Mouse (Mus musculus) intestine, embryonic 14.5 days (tissue): ENCODE measurements around the gene Rdh8. TPM values are rescaled to one million over a fixed set of nuclear protein-coding genes. Genes with fewer than 3 reads are reported as not detected.

Experiments used
- ATAC-seq: fragments of 200-750 bp; cut with Nextera tagmentation; replicated peaks from 2 replicates; pipeline ENCODE4 v1.8.0; 2017; ENCODE audit warnings: low read depth, moderate number of reproducible peaks, moderate TSS enrichment, moderate library complexity; ENCODE audit not compliant: low FRiP score, low TSS enrichment
- DNase-seq: peaks from one replicate; pipeline ENCODE4 v3.0.0-alpha.2; 2018; ENCODE audit warnings: low spot score
- H3K27ac ChIP-seq: fragments of 300-500 bp; sonication (generic); 2 replicates; pipeline ENCODE4 v1.5.1; 2014; ENCODE audit warnings: low read depth, mild to moderate bottlenecking, control low read depth
- H3K27me3 ChIP-seq: fragments of 300-500 bp; sonication (generic); replicated peaks from 2 replicates; pipeline ENCODE4 v1.6.1; 2014; ENCODE audit warnings: low read length, control low read depth; ENCODE audit not compliant: control insufficient read depth, insufficient read depth
- H3K36me3 ChIP-seq: fragments of 300-500 bp; sonication (generic); 2 replicates; pipeline ENCODE4 v1.6.1; 2014; ENCODE audit warnings: low read length, control low read depth; ENCODE audit not compliant: control insufficient read depth, insufficient read depth
- H3K4me1 ChIP-seq: fragments of 300-500 bp; sonication (generic); replicated peaks from 2 replicates; pipeline ENCODE4 v1.6.1; 2014; ENCODE audit warnings: low read length, control low read depth, mixed read lengths; ENCODE audit not compliant: control insufficient read depth, insufficient read depth
- H3K4me2 ChIP-seq: fragments of 300-500 bp; sonication (generic); 2 replicates; pipeline ENCODE4 v1.6.1; 2014; ENCODE audit warnings: low read length
- H3K4me3 ChIP-seq: fragments of 300-500 bp; sonication (generic); 2 replicates; pipeline ENCODE4 v1.5.1; 2014; ENCODE audit warnings: low read depth, low read length, control low read depth, mixed read lengths
- H3K9ac ChIP-seq: fragments of 300-500 bp; sonication (generic); 2 replicates; pipeline ENCODE4 v1.6.1; 2014; ENCODE audit warnings: mild to moderate bottlenecking, low read length
- H3K9me3 ChIP-seq: fragments of 300-500 bp; sonication (generic); 2 replicates; pipeline ENCODE4 v1.6.1; 2016; ENCODE audit warnings: low read length, control low read depth; ENCODE audit not compliant: control insufficient read depth
- WGBS: fragments of 180-500 bp; shearing (Covaris S2); extraction: QIAGEN DNeasy Blood & Tissue Kit; methylation state at CpG from one replicate; pipeline ENCODE4 v1.1.7; 2014; 5-methylcytosine and 5-hydroxymethylcytosine counted together
- polyA plus RNA-seq: library from polyadenylated mRNA; unstranded; fragments of >200 nt; fragmentation: Nextera tagmentation; extraction: Ambion mirVana; gene quantifications from 2 replicates; pipeline ENCODE4 v1.2.1, GENCODE M21; 2014

Gene Rdh8
- polyA plus RNA-seq, 1 experiment from 2014 or later, result not detected

GRCm38 (mm10) chr9:20805159-20805495 is 13.2 kb upstream of the Rdh8 start:
- H3K27ac ChIP-seq, result no peak overlapping the region
- no peak overlapping the region for H3K4me3 ChIP-seq
- H3K36me3 ChIP-seq, result no peaks in the 10 kb centered on the region
- no peak for DNase-seq
- no peak overlapping the region for H3K4me2 ChIP-seq
- no peaks in the 10 kb centered on the region for H3K27me3 ChIP-seq
- no peak for ATAC-seq
- H3K4me1 ChIP-seq, result no peaks in the 10 kb centered on the region
- 75% methylated on average over 3 of the region's 3 CpGs for WGBS
- no peaks in the 10 kb centered on the region for H3K9me3 ChIP-seq
- no peak overlapping the region for H3K9ac ChIP-seq

- no peak for DNase-seq
- 38% methylated on average over 5 of the region's 5 CpGs for WGBS
- no peaks in the 10 kb centered on the region for H3K4me1 ChIP-seq
- H3K27ac ChIP-seq, result no peak overlapping the region
- no peak for ATAC-seq
- no peak overlapping the region for H3K9ac ChIP-seq
- no peaks in the 10 kb centered on the region for H3K36me3 ChIP-seq
- no peaks in the 10 kb centered on the region for H3K27me3 ChIP-seq
- H3K4me2 ChIP-seq, result no peak overlapping the region
- no peaks in the 10 kb centered on the region for H3K9me3 ChIP-seq
- no peak overlapping the region for H3K4me3 ChIP-seq
Observed at GRCm38 (mm10) chr9:20805706-20806105, 12.6 kb upstream of the Rdh8 start.

GRCm38 (mm10) chr9:20810271-20810670 is 8.0 kb upstream of the Rdh8 start:
- peaks cover 6% of the 10 kb centered on the region; the same call in 1 of the 2 replicates for H3K27me3 ChIP-seq
- H3K9ac ChIP-seq, result no peak overlapping the region
- no peaks in the 10 kb centered on the region for H3K36me3 ChIP-seq
- no peak overlapping the region for H3K4me2 ChIP-seq
- ATAC-seq (no peak), DNase-seq (no peak)
- no peak overlapping the region for H3K4me3 ChIP-seq
- no peak overlapping the region for H3K27ac ChIP-seq
- H3K4me1 ChIP-seq, result peaks cover 7% of the 10 kb centered on the region; the same call in 1 of the 2 replicates
- no peaks in the 10 kb centered on the region for H3K9me3 ChIP-seq
- WGBS, result 44% methylated on average over 4 of the region's 4 CpGs

- Histone ChIP-seq H3K27me3 (peaks cover 6% of the 10 kb centered on the region; the same call in 1 of the 2 replicates), H3K27ac (no peak overlapping the region), H3K9me3 (no peaks in the 10 kb centered on the region), H3K9ac (no peak overlapping the region), H3K4me2 (no peak overlapping the region), H3K36me3 (no peaks in the 10 kb centered on the region), H3K4me1 (peaks cover 7% of the 10 kb centered on the region; the same call in 1 of the 2 replicates), H3K4me3 (no peak overlapping the region)
- no peak for DNase-seq
- ATAC-seq, result no peak
- 61% methylated on average over 1 of the region's 1 CpGs for WGBS
Observed at GRCm38 (mm10) chr9:20810773-20811172, 7.5 kb upstream of the Rdh8 start.

GRCm38 (mm10) chr9:20812537-20813271 is 5.6 kb upstream of the Rdh8 start:
- 13% methylated on average over 19 of the region's 19 CpGs for WGBS
- peaks cover 9% of the 10 kb centered on the region; the same call in 1 of the 2 replicates for H3K27me3 ChIP-seq
- H3K27ac ChIP-seq, result no peak overlapping the region
- H3K4me2 ChIP-seq, result no peak overlapping the region
- DNase-seq (peak; percentile 78), ATAC-seq (0 out of 2 replicates have a peak, but pooled peaks have one; percentile 45)
- no peaks in the 10 kb centered on the region for H3K36me3 ChIP-seq
- H3K4me1 ChIP-seq, result peaks cover 7% of the 10 kb centered on the region; the same call in 1 of the 2 replicates
- H3K9ac ChIP-seq, result no peak overlapping the region
- no peaks in the 10 kb centered on the region for H3K9me3 ChIP-seq
- no peak overlapping the region for H3K4me3 ChIP-seq

GRCm38 (mm10) chr9:20814521-20815272 is 3.6 kb upstream of the Rdh8 start, which contains the start of gene Col5a3:
Col5a3 (minus strand) TSS chr9:20815067.
- DNase-seq (no peak), ATAC-seq (peak; percentile 32; the same call in 1 of the 2 replicates)
- H3K36me3 ChIP-seq, result no peaks in the 10 kb centered on the region
- no peak within 1 kb of the TSS for H3K27ac ChIP-seq
- H3K9ac ChIP-seq, result no peak within 1 kb of the TSS
- peaks cover 9% of the 10 kb centered on the region; the same call in 1 of the 2 replicates for H3K27me3 ChIP-seq
- peak within 1 kb of the TSS; percentile 43 for H3K4me2 ChIP-seq
- no peak within 1 kb of the TSS for H3K4me3 ChIP-seq
- peaks cover 7% of the 10 kb centered on the region; the same call in 1 of the 2 replicates for H3K4me1 ChIP-seq
- 5% methylated on average over 29 of the region's 29 CpGs for WGBS
- no peaks in the 10 kb centered on the region for H3K9me3 ChIP-seq

- Histone ChIP-seq H3K9ac (no peak overlapping the region), H3K4me2 (no peak overlapping the region), H3K4me3 (no peak overlapping the region), H3K27ac (no peak overlapping the region), H3K36me3 (no peaks in the 10 kb centered on the region), H3K4me1 (peaks cover under 1% of the 10 kb centered on the region; the same call in 1 of the 2 replicates), H3K9me3 (no peaks in the 10 kb centered on the region), H3K27me3 (peaks cover 3% of the 10 kb centered on the region; the same call in 1 of the 2 replicates)
- no peak for DNase-seq
- ATAC-seq, result no peak
- WGBS, result 78% methylated on average over 5 of the region's 5 CpGs
Observed at GRCm38 (mm10) chr9:20820001-20820400, 1.7 kb downstream of the Rdh8 start.

- Histone ChIP-seq H3K9me3 (no peaks in the 10 kb centered on the region), H3K27me3 (no peaks in the 10 kb centered on the region), H3K36me3 (no peaks in the 10 kb centered on the region), H3K27ac (no peak overlapping the region), H3K4me2 (no peak overlapping the region), H3K4me1 (no peaks in the 10 kb centered on the region), H3K9ac (no peak overlapping the region), H3K4me3 (no peak overlapping the region)
- no peak for DNase-seq
- ATAC-seq, result no peak
- 82% methylated on average over 3 of the region's 3 CpGs for whole genome bisulfite sequencing
Observed at GRCm38 (mm10) chr9:20822821-20823220, 4.5 kb downstream of the Rdh8 start.
